Mouse (Mus musculus): ENCODE results near the gene Sin3b.

The Sin3b gene

GRCm38 (mm10) chr8:72753165-72753564, 30.1 kb downstream of the Sin3b start:
- no peak for DNase-seq (ENCODE audit: low spot score in 2 of 2)

- no peak for DNase-seq (ENCODE audit: low spot score in 2 of 2)
Observed at GRCm38 (mm10) chr8:72753781-72754180, 30.7 kb downstream of the Sin3b start.

GRCm38 (mm10) chr8:72756031-72756430, 32.9 kb downstream of the Sin3b start:
- no peak for DNase-seq (ENCODE audit: low spot score in 2 of 2)

GRCm38 (mm10) chr8:72756771-72757390, 33.8 kb downstream of the Sin3b start:
- no peak for DNase-seq (ENCODE audit: low spot score in 2 of 2)

- DNase-seq (ENCODE audit: low spot score in 2 of 2), result no peak
Observed at GRCm38 (mm10) chr8:72757426-72758195, 34.5 kb downstream of the Sin3b start.

- no peak for DNase-seq (ENCODE audit: low spot score in 2 of 2)
Observed at GRCm38 (mm10) chr8:72758310-72758709, 35.2 kb downstream of the Sin3b start.

- DNase-seq (ENCODE audit: low spot score in 2 of 2), result no peak
Observed at GRCm38 (mm10) chr8:72760216-72760615, 37.1 kb downstream of the Sin3b start.

- DNase-seq (ENCODE audit: low spot score in 2 of 2), result no peak
Observed at GRCm38 (mm10) chr8:72761322-72762051, 38.4 kb downstream of the Sin3b start, which contains the start of gene F2rl3. Gene F2rl3, plus strand, starts transcription at chr8:72761880.

- no peak for DNase-seq (ENCODE audit: low spot score in 2 of 2)
Observed at GRCm38 (mm10) chr8:72762306-72762705, 39.2 kb downstream of the Sin3b start.

- DNase-seq (ENCODE audit: low spot score in 2 of 2), result no peak
Observed at GRCm38 (mm10) chr8:72765696-72766095, 42.6 kb downstream of the Sin3b start.

- DNase-seq (ENCODE audit: low spot score in 2 of 2), result no peak
Observed at GRCm38 (mm10) chr8:72766777-72767176, 43.7 kb downstream of the Sin3b start.

- DNase-seq (ENCODE audit: low spot score in 2 of 2), result no peak
Observed at GRCm38 (mm10) chr8:72777797-72778196, 54.7 kb downstream of the Sin3b start.

GRCm38 (mm10) chr8:72780644-72781043, 57.6 kb downstream of the Sin3b start:
- no peak for DNase-seq (ENCODE audit: low spot score in 2 of 2)

- no peak for DNase-seq (ENCODE audit: low spot score in 2 of 2)
Observed at GRCm38 (mm10) chr8:72801583-72801982, 78.5 kb downstream of the Sin3b start.

Measured in urinary bladder, adult 18-20 months (tissue).